Mouse (Mus musculus): ENCODE measurements around the gene Arsk. TPM values are rescaled to one million over a fixed set of nuclear protein-coding genes. Genes with fewer than 3 reads are reported as not detected.

The Arsk gene
- total RNA-seq (2021), result 1 to 10 TPM; 4.8 to 7.6 TPM
- long read RNA-seq, experiment 1, partial matches to known transcripts, result 0 of 5 reads
- long read RNA-seq, experiment 1, other reads (novel, unspliced or antisense), result 1 of 5 reads
- long read RNA-seq, experiment 2, partial matches to known transcripts, result 0 of 3 reads
- long read RNA-seq, experiment 2, other reads (novel, unspliced or antisense), result 0 of 3 reads

DNA sequence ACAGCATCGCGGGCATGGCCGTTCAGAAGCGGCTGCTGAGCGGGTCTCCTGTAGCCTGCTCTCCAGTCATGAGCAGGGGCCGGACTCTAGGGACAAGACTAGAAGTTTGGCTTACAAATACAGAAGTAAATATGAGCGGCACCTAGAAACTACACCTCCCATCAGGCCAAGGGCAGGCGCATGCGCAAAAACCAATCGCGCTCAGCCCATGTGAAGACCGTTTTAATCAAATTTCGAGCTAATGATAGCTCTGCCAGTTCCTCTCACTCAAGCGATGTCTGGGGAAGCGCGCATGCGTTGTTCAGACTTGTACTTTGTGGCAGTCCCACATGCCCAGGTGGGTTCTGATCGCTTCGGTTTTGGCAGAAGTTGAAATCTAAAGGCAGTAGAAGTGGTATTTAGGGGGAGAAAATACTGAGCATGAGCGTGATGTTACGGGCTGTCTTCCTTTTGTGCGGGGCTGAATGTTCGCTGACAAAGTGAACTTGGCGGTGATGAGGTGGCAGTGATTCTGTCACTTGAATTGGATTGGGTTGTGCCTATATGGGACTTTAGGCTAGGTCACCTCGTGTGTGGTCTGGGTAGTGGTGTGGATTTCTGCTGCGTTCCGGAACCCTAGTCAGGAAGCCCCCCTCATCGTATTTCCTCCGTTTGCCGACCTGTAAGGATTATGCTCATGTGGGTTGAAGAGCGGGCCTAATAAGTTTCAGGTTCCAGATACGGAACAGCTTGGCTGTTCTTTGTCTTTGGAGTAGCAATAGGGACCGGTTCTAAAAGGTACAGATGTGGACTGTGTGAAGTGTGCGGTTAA, at the start of gene Arsk, which contains the start of gene Ttc37:
Gene Arsk (minus strand): TSS at position 168 of the 811 bp plus-strand sequence.
Gene Ttc37 (plus strand): TSS at position 242 of the 811 bp plus-strand sequence.
- peak; percentile 90 to 97 for DNase-seq (ENCODE audit: low spot score in 2 of 2)

- DNase-seq (ENCODE audit: low spot score in 2 of 2), result no peak
These were observed 42.8 kb upstream of the Arsk start for GRCm38 (mm10) chr13:76141117-76141808.

DNA sequence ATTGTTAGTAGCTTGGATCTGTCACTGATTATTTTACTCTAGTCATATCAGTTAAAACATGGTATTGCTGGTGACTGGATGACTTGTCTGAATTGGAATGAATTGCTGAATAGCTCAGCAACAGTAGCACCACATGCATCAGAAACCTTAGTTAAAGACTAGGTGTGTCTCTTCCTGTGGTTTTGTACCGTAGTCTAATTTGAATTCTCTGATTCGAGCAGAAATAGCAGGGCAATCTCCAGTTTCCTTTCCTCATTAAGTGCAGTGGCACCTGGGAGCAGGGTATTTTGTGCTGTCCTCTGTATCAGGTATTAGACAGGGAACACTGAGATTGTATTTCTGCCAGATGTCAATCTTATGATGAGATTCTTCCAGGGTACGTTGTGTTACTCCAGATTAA, 40.4 kb upstream of the Arsk start:
- no peak for DNase-seq (ENCODE audit: low spot score in 2 of 2)

- DNase-seq (ENCODE audit: low spot score in 2 of 2), result no peak
These were observed 34.0 kb upstream of the Arsk start for GRCm38 (mm10) chr13:76132415-76132814.

GRCm38 (mm10) chr13:76128799-76129198, 30.3 kb upstream of the Arsk start:
- no peak for DNase-seq (ENCODE audit: low spot score in 2 of 2)

- DNase-seq (ENCODE audit: low spot score in 2 of 2), result no peak
These were observed 10.8 kb upstream of the Arsk start for GRCm38 (mm10) chr13:76109069-76109824.

DNA sequence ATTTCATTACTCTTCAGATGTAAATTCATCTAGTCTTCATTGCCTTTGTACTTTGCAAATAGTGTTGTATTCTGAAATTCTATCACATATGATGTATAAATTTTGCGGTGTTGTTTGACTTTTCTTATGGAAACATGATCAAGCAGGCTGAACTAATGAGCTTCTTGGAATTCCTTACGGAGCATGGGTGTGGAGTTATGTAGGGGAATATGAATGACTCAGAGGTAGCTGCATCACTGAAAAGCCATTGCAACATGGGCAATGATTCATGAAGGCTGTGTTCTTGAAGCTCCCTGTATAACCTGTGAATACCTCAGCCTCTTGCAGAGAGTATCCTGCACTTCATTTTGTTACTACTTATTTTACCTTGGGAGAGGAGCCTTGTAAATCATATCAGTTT, 3.5 kb upstream of the Arsk start:
- DNase-seq (ENCODE audit: low spot score in 2 of 2), result no peak

GRCm38 (mm10) chr13:76098116-76098492, 356 bp downstream of the Arsk start:
- DNase-seq (ENCODE audit: low spot score in 2 of 2), result no peak

GRCm38 (mm10) chr13:76074323-76074722, 24.1 kb downstream of the Arsk start:
- no peak for DNase-seq (ENCODE audit: low spot score in 2 of 2)

- no peak for DNase-seq (ENCODE audit: low spot score in 2 of 2)
These were observed 34.0 kb downstream of the Arsk start for GRCm38 (mm10) chr13:76064363-76064945.

GRCm38 (mm10) chr13:76063548-76063947, 34.9 kb downstream of the Arsk start:
- DNase-seq (ENCODE audit: low spot score in 2 of 2), result no peak

DNA sequence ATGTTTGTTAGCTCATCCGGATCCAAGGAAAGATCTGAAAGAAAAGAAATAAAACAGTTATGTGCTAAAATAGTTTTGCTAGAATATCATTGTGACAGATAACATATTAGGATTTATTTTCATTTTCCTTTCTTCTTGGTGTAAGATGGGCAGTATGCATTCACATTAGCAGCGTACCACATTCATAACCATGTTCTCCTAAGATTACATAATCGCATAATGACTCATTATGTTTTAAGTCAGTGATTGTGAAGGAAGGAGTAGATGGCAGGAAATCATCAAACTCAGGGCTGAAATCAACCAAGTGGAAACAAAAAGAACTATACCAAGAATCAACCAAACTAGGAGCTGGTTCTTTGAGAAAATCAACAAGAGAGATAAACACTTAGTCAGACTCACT, 35.9 kb downstream of the Arsk start:
- DNase-seq (ENCODE audit: low spot score in 2 of 2), result no peak

GRCm38 (mm10) chr13:76062126-76062525, 36.3 kb downstream of the Arsk start:
- DNase-seq (ENCODE audit: low spot score in 2 of 2), result no peak

GRCm38 (mm10) chr13:76059591-76059990, 38.9 kb downstream of the Arsk start:
- no peak for DNase-seq (ENCODE audit: low spot score in 2 of 2)

- DNase-seq (ENCODE audit: low spot score in 2 of 2), result peak; percentile 14 to 26
These were observed 41.0 kb downstream of the Arsk start for GRCm38 (mm10) chr13:76057267-76058069.

GRCm38 (mm10) chr13:76056896-76057266, 41.6 kb downstream of the Arsk start, which contains the start of gene Gpr150:
Gpr150 (minus strand) TSS chr13:76056996.
- DNase-seq (ENCODE audit: low spot score in 2 of 2), result no peak

DNA sequence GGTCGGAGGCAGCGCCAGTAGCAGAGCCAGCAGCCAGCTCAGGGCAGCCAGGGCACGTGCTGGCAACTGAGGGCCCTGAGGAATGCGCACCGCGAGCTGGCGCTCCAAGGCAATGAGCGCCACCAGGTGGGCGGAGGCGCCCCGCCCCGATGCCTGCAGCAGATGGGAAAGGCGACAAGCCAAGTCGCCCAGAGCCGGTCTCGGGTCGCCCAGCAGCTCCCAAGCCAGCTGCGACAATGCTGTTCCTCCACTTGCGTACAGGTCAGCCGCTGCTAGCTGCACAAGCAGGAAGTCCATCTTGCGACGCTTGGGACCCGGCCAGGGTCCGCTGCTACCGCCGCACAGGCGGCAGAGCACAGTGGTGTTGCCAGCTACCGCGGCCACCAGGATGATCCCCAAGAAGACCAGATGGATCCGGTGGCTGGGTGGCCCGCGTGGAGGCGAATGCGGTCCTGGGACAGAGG, 42.2 kb downstream of the Arsk start:
- DNase-seq (ENCODE audit: low spot score in 2 of 2), result peak; percentile 55 to 73

DNA sequence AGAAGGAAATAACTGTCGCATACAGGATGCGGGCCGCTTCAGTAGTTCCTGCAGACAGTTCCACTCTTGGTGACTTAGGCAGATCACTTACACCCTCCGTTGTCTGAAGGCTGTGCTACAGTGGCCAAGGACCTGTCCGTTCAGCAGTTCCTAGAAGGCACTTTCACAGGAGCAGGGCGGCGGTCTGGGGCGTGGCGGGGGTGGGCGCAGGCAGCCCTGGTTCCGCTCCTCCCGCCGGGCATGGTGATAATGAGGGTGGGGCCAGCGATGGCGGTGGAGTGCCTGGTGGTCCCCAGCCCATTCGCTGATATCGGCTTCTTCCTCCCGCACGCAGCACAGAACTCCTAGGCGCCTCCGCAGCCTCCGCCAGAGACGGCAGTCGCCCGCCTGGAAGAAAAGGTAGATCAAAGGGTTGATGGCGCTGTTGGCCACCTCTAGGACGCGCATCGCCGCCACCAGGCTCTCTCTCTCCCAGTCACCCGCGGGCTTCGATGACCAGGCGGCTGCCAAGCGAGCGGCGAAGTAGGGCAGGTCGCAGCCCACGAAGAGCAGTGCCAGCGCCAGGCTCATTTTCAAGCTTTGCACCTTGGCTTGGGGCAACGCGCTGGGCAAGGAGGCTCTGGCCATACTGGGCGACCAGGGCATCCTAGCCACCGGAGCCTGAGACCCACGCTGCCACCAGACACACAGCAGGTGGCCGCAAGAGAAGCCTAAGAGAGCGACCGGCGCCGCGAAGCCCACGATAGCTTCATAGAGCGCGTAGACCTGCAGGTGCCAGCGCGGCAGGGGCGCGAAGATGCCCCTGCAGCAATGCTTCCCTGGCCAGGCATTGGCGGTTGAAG, 42.8 kb downstream of the Arsk start:
- peak; percentile 29 to 43 for DNase-seq (ENCODE audit: low spot score in 2 of 2)

GRCm38 (mm10) chr13:76044971-76045370, 53.5 kb downstream of the Arsk start:
- DNase-seq (ENCODE audit: low spot score in 2 of 2), result no peak

All from layer of hippocampus, postnatal 14 days (tissue).